Mouse (Mus musculus) lung, postnatal 36 days (tissue): ENCODE data around the gene Vps33b.
"Not testable (repeated sequence)": the region's sequence is repeated elsewhere in the genome, so short reads cannot be mapped to it uniquely, and the experiment has no call there.

Experiments
- DNase-seq: peaks from one replicate; pipeline ENCODE4 v3.0.0; 2022; ENCODE audit warnings: mixed read lengths

Vps33b gene

DNA sequence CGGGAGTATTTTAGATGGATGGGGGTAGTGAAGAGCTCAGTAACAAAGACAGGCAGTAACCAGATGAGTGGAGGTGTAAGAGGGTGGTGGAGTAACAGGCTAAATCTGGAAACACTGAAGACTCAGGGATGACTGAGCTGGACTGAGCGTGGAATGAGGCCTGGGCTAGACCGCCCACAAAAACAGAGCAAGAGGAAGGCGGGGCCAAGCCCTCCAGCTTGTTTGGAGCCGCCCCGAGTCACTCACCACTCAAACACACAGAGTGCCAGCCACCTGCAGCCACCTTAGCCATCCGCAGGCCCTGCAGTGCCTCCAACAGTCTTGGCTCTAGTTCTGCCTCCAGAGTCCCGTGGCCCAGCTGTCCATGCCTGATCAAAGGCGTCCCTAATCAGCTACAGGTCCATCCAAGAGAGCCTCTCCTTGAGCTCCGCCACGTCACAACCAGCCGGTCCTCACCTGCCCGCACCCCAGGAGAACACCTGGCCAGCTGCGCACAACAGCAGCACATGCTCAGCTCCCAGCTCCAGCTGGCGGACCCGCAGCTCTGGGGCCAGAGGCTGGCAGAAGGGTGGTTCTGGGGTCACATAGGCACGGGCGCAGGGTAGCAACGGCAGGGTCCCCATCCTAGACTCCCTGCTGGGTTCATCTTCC is 50.5 kb downstream of the Vps33b start:
- no peak for DNase-seq

DNA sequence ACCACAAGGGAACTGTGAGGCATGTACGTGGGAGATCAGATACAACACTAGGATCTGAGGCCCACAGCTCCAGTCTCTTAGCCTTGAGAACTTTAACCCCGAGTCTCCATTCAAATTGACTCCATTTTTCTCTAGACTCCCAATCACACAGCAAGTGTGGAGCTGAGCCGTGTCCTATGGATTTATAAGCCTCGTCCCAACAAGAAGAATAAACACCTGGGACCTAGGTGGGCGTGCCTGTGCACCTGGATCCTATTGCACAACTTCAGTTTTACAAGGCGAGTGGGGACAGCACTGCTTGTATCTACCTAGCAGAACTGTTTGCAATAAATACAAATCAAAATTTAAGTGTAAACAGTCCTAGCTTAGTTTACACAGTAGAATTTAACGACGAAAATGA is 53.9 kb downstream of the Vps33b start:
- no peak for DNase-seq

- DNase-seq: peak; percentile 97
Observed at GRCm38 (mm10) chr7:80324043-80324815, 54.8 kb downstream of the Vps33b start, which contains the start of gene Rccd1. Rccd1 (minus strand) TSS chr7:80324454.

- not testable (repeated sequence) for DNase-seq
Observed at GRCm38 (mm10) chr7:80324816-80325119, 55.3 kb downstream of the Vps33b start.

- DNase-seq: no peak
Observed at GRCm38 (mm10) chr7:80325292-80325868, 55.9 kb downstream of the Vps33b start.

DNA sequence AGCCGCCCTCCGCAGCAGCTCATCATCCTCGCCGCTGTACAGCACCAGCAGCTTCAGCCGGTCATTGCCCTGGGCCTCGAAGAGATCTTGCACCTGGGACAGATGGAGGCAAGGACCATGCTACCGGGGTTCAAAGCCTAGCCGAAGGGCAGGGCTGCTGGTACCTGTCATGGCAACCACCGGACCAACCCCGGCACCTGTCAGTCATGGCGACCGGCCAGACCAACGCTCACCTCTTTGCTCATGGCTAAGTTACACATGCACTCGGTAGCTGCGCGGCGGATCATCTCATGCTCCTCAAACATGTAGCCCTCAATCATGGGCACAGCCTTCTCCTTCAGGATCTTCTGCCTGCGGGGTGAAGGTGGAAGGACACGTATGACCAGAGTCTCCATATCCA is 56.6 kb downstream of the Vps33b start:
- no peak for DNase-seq

DNA sequence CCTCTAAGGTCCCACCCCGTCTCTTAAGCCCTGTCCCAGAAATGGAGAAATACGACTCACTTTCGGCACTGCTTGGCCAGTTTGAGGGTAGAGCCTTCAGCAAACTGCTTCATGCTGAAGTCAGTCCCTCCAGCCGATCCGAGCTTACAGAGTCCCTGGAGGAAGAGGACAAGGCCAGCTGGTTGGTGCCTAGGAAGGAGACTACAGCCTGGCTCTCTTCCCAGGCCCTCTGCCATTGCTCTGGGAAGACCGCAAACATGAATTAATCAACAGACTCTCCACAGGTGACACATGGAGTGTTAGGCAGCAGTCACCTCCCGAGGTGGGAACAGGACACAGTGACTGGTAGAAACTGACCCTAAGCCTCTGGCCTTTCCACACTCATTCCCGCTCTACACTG is 60.8 kb downstream of the Vps33b start:
- DNase-seq: no peak

GRCm38 (mm10) chr7:80331433-80331832 is 62.0 kb downstream of the Vps33b start:
- no peak for DNase-seq

- no peak for DNase-seq
Observed at GRCm38 (mm10) chr7:80334848-80335247, 65.4 kb downstream of the Vps33b start.

DNA sequence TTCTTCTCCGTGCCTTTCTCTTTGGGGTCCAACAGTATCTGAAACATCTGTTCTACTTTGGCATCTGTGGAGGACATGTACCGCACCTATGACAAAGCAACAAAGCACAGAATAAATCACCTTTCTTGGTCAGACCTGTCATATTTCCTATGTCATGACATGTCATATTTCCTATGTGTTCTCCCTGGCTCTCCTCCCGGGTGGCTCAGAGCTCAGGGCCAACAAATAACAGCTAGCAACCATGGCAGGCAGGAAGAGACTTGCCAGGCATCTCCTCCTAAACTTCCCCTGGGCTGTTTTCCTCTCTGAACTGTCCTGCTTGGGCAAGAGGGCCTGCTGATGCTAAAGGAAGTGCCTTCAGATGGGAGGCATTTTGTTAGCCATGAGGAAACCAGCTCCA is 67.5 kb downstream of the Vps33b start:
- DNase-seq: no peak

GRCm38 (mm10) chr7:80339371-80339770 is 69.9 kb downstream of the Vps33b start:
- peak; percentile 26 for DNase-seq

- peak; percentile 99 for DNase-seq
Observed at GRCm38 (mm10) chr7:80339793-80340628, 70.6 kb downstream of the Vps33b start.

GRCm38 (mm10) chr7:80340793-80341192 is 71.3 kb downstream of the Vps33b start, which contains the start of gene Unc45a:
Unc45a (minus strand) TSS chr7:80341005.
- peak; percentile 88 for DNase-seq
